ENCODE assay signal across 11 mouse cellular contexts in genomic region chr7:143686191-143686590, GRCm38 (mm10). TPM values are rescaled to one million over a fixed set of nuclear protein-coding genes. Genes with fewer than 3 reads are reported as not detected.
DNase-seq lines count a peak whose midpoint lies in the region; ATAC-seq and TF ChIP-seq lines count a peak whose summit lies in the region.
"Not testable (repeated sequence)": the region's sequence is repeated elsewhere in the genome, so short reads cannot be mapped to it uniquely, and the experiment has no call there.
"Had no signal": no experiment of that assay in that cellular context is flagged by ENCODE, and none has a peak within 500 bp of the region (broad histone marks: within the 10 kb centered on the region; RNA-seq: fewer than 3 reads in every experiment).

No protein-coding gene starts in this region.

- not testable (repeated sequence) for H3K9me3 ChIP-seq in MEL (replicated peaks; ENCODE audit: insufficient read depth, low read length); embryonic facial prominence, embryonic 12.5 days; heart, embryonic 13.5 days; hindbrain, embryonic 15.5 days; kidney, embryonic 14.5 days (ENCODE audit: control insufficient read depth, low read length); limb, embryonic 13.5 days; neural tube, embryonic 12.5 days

- 54% methylated on average over 4 of the region's 4 CpGs for WGBS in embryonic facial prominence, embryonic 12.5 days
- 50% methylated on average over 4 of the region's 4 CpGs for WGBS in heart, embryonic 13.5 days
- 64% methylated on average over 4 of the region's 4 CpGs for WGBS in hindbrain, embryonic 15.5 days
- 50% methylated on average over 4 of the region's 4 CpGs for WGBS in kidney, embryonic 14.5 days
- 56% methylated on average over 4 of the region's 4 CpGs for WGBS in limb, embryonic 13.5 days
- WGBS in neural tube, embryonic 12.5 days = 62% methylated on average over 4 of the region's 4 CpGs

- ATAC-seq in embryonic facial prominence, embryonic 12.5 days (ENCODE audit: insufficient number of reproducible peaks, insufficient read depth, low FRiP score, low TSS enrichment) = 0 out of 2 replicates have a peak, but pooled peaks have one; percentile 16
- ATAC-seq in heart, embryonic 13.5 days (ENCODE audit: extremely low read depth, insufficient number of reproducible peaks, low FRiP score, low TSS enrichment) = not testable (repeated sequence)
- peak; percentile 36; the same call in 1 of the 2 replicates for ATAC-seq in hindbrain, embryonic 15.5 days (ENCODE audit: low FRiP score, low read depth)
- ATAC-seq in kidney, embryonic 14.5 days (ENCODE audit: low FRiP score, low TSS enrichment) = peak; percentile 37; the same call in 1 of the 2 replicates
- ATAC-seq in limb, embryonic 13.5 days (ENCODE audit: low FRiP score, low read depth) = 0 out of 2 replicates have a peak, but pooled peaks have one; percentile 33
- ATAC-seq in megakaryocyte, adult 5-6 weeks (ENCODE audit: poor library complexity, severe bottlenecking) = peak; percentile 52
- peak; percentile 37; the same call in 1 of the 2 replicates for ATAC-seq in neural tube, embryonic 12.5 days (ENCODE audit: low FRiP score, low read depth)

- TF ChIP-seq RAD21 in MEL (IDR thresholded peaks at IDR 0.05; ENCODE audit: low read depth, low read length) = not testable (repeated sequence)

- not testable (repeated sequence) for H3K9ac ChIP-seq in MEL (ENCODE audit: control insufficient read depth, low read depth, low read length, poor library complexity, severe bottlenecking); embryonic facial prominence, embryonic 12.5 days; heart, embryonic 13.5 days; hindbrain, embryonic 15.5 days; kidney, embryonic 14.5 days (ENCODE audit: low read depth, low read length); limb, embryonic 13.5 days; neural tube, embryonic 12.5 days

- H3K4me2 ChIP-seq in embryonic facial prominence, embryonic 12.5 days (replicated peaks); hindbrain, embryonic 15.5 days; kidney, embryonic 14.5 days (replicated peaks; ENCODE audit: low read depth, low read length); limb, embryonic 13.5 days (replicated peaks); neural tube, embryonic 12.5 days (replicated peaks): not testable (repeated sequence)
- peak overlapping the region; percentile 96; the same call in 1 of the 2 replicates for H3K4me2 ChIP-seq in heart, embryonic 13.5 days

- TF ChIP-seq POLR2A in MEL (IDR thresholded peaks at IDR 0.05; ENCODE audit: control insufficient read depth in 1 of 2, insufficient read depth in 1 of 2, low read depth in 1 of 2, low read length in 2 of 2, poor library complexity in 1 of 2) = not testable (repeated sequence)

- not testable (repeated sequence) for TF ChIP-seq CTCF in MEL (IDR thresholded peaks at IDR 0.05 in 2 of 3, conservative IDR thresholded peaks at IDR 0.05 in 1 of 3; ENCODE audit: control insufficient read depth in 1 of 3, insufficient read depth in 1 of 3, low read depth in 2 of 3, low read length in 3 of 3, poor library complexity in 1 of 3, severe bottlenecking in 1 of 3)

- not testable (repeated sequence) for H3K4me1 ChIP-seq in MEL (ENCODE audit: control insufficient read depth in 1 of 2, insufficient read depth in 2 of 2, low read length in 2 of 2); embryonic facial prominence, embryonic 12.5 days; hindbrain, embryonic 15.5 days (replicated peaks); kidney, embryonic 14.5 days (ENCODE audit: control insufficient read depth, insufficient read depth, low read length); limb, embryonic 13.5 days; neural tube, embryonic 12.5 days
- H3K4me1 ChIP-seq in heart, embryonic 13.5 days = peaks cover 13% of the 10 kb centered on the region

- not testable (repeated sequence) for H3K79me2 ChIP-seq in MEL (ENCODE audit: control insufficient read depth, insufficient read depth, low read length, poor library complexity)

- H3K36me3 ChIP-seq in MEL (ENCODE audit: control insufficient read depth in 1 of 2, insufficient read depth in 2 of 2, low read length in 2 of 2) = not testable (repeated sequence)
- H3K36me3 ChIP-seq in embryonic facial prominence, embryonic 12.5 days = peaks cover 33% of the 10 kb centered on the region
- peaks cover 39% of the 10 kb centered on the region for H3K36me3 ChIP-seq in heart, embryonic 13.5 days
- peaks cover 34% of the 10 kb centered on the region for H3K36me3 ChIP-seq in hindbrain, embryonic 15.5 days
- peaks cover 29% of the 10 kb centered on the region for H3K36me3 ChIP-seq in kidney, embryonic 14.5 days (ENCODE audit: control insufficient read depth, insufficient read depth, low read length)
- H3K36me3 ChIP-seq in limb, embryonic 13.5 days = peaks cover 39% of the 10 kb centered on the region
- peaks cover 28% of the 10 kb centered on the region for H3K36me3 ChIP-seq in neural tube, embryonic 12.5 days

- peak; percentile 26 for DNase-seq in MEL (ENCODE audit: low read depth, low spot score)

- H3K4me3 ChIP-seq in MEL (ENCODE audit: control insufficient read depth in 1 of 2, insufficient read depth in 1 of 2, low read depth in 2 of 2, low read length in 2 of 2); embryonic facial prominence, embryonic 12.5 days; heart, embryonic 13.5 days; hindbrain, embryonic 15.5 days; kidney, embryonic 14.5 days (ENCODE audit: low read length); limb, embryonic 13.5 days; neural tube, embryonic 12.5 days: not testable (repeated sequence)

- not testable (repeated sequence) for H3K27ac ChIP-seq in MEL (ENCODE audit: control insufficient read depth, low read depth, low read length); embryonic facial prominence, embryonic 12.5 days; heart, embryonic 13.5 days (replicated peaks); hindbrain, embryonic 15.5 days (replicated peaks); kidney, embryonic 14.5 days (ENCODE audit: low read depth, low read length); limb, embryonic 13.5 days; neural tube, embryonic 12.5 days

- H3K27me3 ChIP-seq in MEL (ENCODE audit: control insufficient read depth in 1 of 2, insufficient read depth in 2 of 2, low read length in 2 of 2); embryonic facial prominence, embryonic 12.5 days; heart, embryonic 13.5 days (replicated peaks); hindbrain, embryonic 15.5 days; kidney, embryonic 14.5 days (ENCODE audit: control insufficient read depth, insufficient read depth, low read length); limb, embryonic 13.5 days; neural tube, embryonic 12.5 days (replicated peaks): not testable (repeated sequence)

- TF ChIP-seq EP300 in MEL (IDR thresholded peaks at IDR 0.05; ENCODE audit: low read depth in 1 of 2, low read length in 2 of 2) = not testable (repeated sequence)

RNA-seq across cellular contexts. Expression of gene Tnfrsf23, which starts 0.5 kb away (rescaled TPM):
- not detected in 2 replicates for total RNA-seq in MEL (2012; rRNA removed)
- not detected for polyA plus RNA-seq in MEL (2012; ENCODE audit: insufficient read depth in 1 of 2, insufficient read length in 2 of 2, low read depth in 1 of 2, low replicate concordance in 2 of 2, missing spikeins in 1 of 2)
- polyA plus RNA-seq in embryonic facial prominence, embryonic 12.5 days (2016; fragmentation: Nextera tagmentation; extraction: Ambion mirVana) = 0.47 and 1.1 TPM in 2 replicates
- 2.4 and 3.1 TPM in 2 replicates for polyA plus RNA-seq in heart, embryonic 13.5 days (2015; fragmentation: Nextera tagmentation; extraction: Ambion mirVana)
- 0.90 and 1.6 TPM in 2 replicates for polyA plus RNA-seq in hindbrain, embryonic 15.5 days (2015; fragmentation: Nextera tagmentation; extraction: Ambion mirVana)
- 0.84 and 1.7 TPM in 2 replicates for polyA plus RNA-seq in kidney, embryonic 14.5 days (2014; fragmentation: Nextera tagmentation; extraction: Ambion mirVana)
- polyA plus RNA-seq in limb, embryonic 13.5 days (2015; fragmentation: Nextera tagmentation; extraction: Ambion mirVana) = 1.2 and 1.8 TPM in 2 replicates
- 4.9 and 6.3 TPM in 2 replicates for total RNA-seq in megakaryocyte, adult 5-6 weeks (2015)
- 2.2 and 4.3 TPM in 2 replicates for total RNA-seq in megakaryocyte, adult 5-6 weeks (2017)
- polyA plus RNA-seq in neural tube, embryonic 12.5 days (2016; fragmentation: Nextera tagmentation; extraction: Ambion mirVana) = 0.48 and 0.72 TPM in 2 replicates

RNA-seq across cellular contexts. Expression of gene Tnfrsf22, which starts 36.7 kb away (rescaled TPM):
- total RNA-seq in MEL (2012; rRNA removed) = 0.10 and 0.23 TPM in 2 replicates
- 1 to 10 TPM in 1 of 2 experiments, not detected in 1; 1.1 TPM for polyA plus RNA-seq in MEL (2012; ENCODE audit: insufficient read depth in 1 of 2, insufficient read length in 2 of 2, low read depth in 1 of 2, low replicate concordance in 2 of 2, missing spikeins in 1 of 2)
- 11.5 and 13.6 TPM in 2 replicates for polyA plus RNA-seq in embryonic facial prominence, embryonic 12.5 days (2016; fragmentation: Nextera tagmentation; extraction: Ambion mirVana)
- polyA plus RNA-seq in heart, embryonic 13.5 days (2015; fragmentation: Nextera tagmentation; extraction: Ambion mirVana) = 3.8 and 5.3 TPM in 2 replicates
- polyA plus RNA-seq in hindbrain, embryonic 15.5 days (2015; fragmentation: Nextera tagmentation; extraction: Ambion mirVana) = 4.9 and 5.1 TPM in 2 replicates
- 15.1 and 15.7 TPM in 2 replicates for polyA plus RNA-seq in kidney, embryonic 14.5 days (2014; fragmentation: Nextera tagmentation; extraction: Ambion mirVana)
- polyA plus RNA-seq in limb, embryonic 13.5 days (2015; fragmentation: Nextera tagmentation; extraction: Ambion mirVana) = 13.0 and 13.3 TPM in 2 replicates
- 2.1 and 3.5 TPM in 2 replicates for total RNA-seq in megakaryocyte, adult 5-6 weeks (2015)
- total RNA-seq in megakaryocyte, adult 5-6 weeks (2017) = 1.7 and 3.5 TPM in 2 replicates
- 6.6 and 6.7 TPM in 2 replicates for polyA plus RNA-seq in neural tube, embryonic 12.5 days (2016; fragmentation: Nextera tagmentation; extraction: Ambion mirVana)

RNA-seq across cellular contexts. Expression of gene Tnfrsf26, which starts 57.7 kb away (rescaled TPM):
- total RNA-seq in MEL (2012; rRNA removed) = 0.42 and 0.52 TPM in 2 replicates
- under 1 TPM in 1 of 2 experiments, not detected in 1; 0.50 TPM for polyA plus RNA-seq in MEL (2012; ENCODE audit: insufficient read depth in 1 of 2, insufficient read length in 2 of 2, low read depth in 1 of 2, low replicate concordance in 2 of 2, missing spikeins in 1 of 2)
- 0.35 and 0.45 TPM in 2 replicates for polyA plus RNA-seq in embryonic facial prominence, embryonic 12.5 days (2016; fragmentation: Nextera tagmentation; extraction: Ambion mirVana)
- 0.46 and 0.62 TPM in 2 replicates for polyA plus RNA-seq in heart, embryonic 13.5 days (2015; fragmentation: Nextera tagmentation; extraction: Ambion mirVana)
- 0.25 and 0.27 TPM in 2 replicates for polyA plus RNA-seq in hindbrain, embryonic 15.5 days (2015; fragmentation: Nextera tagmentation; extraction: Ambion mirVana)
- 0.37 and 0.69 TPM in 2 replicates for polyA plus RNA-seq in kidney, embryonic 14.5 days (2014; fragmentation: Nextera tagmentation; extraction: Ambion mirVana)
- polyA plus RNA-seq in limb, embryonic 13.5 days (2015; fragmentation: Nextera tagmentation; extraction: Ambion mirVana) = 0.15 and 0.27 TPM in 2 replicates
- total RNA-seq in megakaryocyte, adult 5-6 weeks (2015) = 5.7 and 8.4 TPM in 2 replicates
- 4.5 and 5.4 TPM in 2 replicates for total RNA-seq in megakaryocyte, adult 5-6 weeks (2017)
- polyA plus RNA-seq in neural tube, embryonic 12.5 days (2016; fragmentation: Nextera tagmentation; extraction: Ambion mirVana) = 0.06 and 0.14 TPM in 2 replicates
- total RNA-seq: layer of hippocampus, adult 2 months; left cerebral cortex, adult 2 months; left cerebral cortex, postnatal 25 days had no signal
